Mouse (Mus musculus) brain, embryonic 14.5 days (tissue): ENCODE measurements at regions not wholly inside any gene's neighbourhood (a gene's known extent, or its start where the extent isn't known, plus 50 kb on each side); places are given as distances from the start of the nearest gene placed in this dataset.

Experiments
- CTCF ChIP-seq: fragments of 200-500 bp; IDR thresholded peaks from 2 replicates; pipeline ENCODE4 v1.5.1; 2012; ENCODE audit warnings: inconsistent platforms, mild to moderate bottlenecking, moderate library complexity, borderline replicate concordance; ENCODE audit not compliant: insufficient read depth, insufficient read length; ENCODE audit errors: extremely low read depth
- POLR2A ChIP-seq: fragments of 200-500 bp; IDR thresholded peaks from 2 replicates; pipeline ENCODE4 v1.6.1; 2012; ENCODE audit warnings: mild to moderate bottlenecking, inconsistent platforms, borderline replicate concordance; ENCODE audit not compliant: poor library complexity, insufficient read depth, insufficient read length, severe bottlenecking; ENCODE audit errors: extremely low read depth

DNA sequence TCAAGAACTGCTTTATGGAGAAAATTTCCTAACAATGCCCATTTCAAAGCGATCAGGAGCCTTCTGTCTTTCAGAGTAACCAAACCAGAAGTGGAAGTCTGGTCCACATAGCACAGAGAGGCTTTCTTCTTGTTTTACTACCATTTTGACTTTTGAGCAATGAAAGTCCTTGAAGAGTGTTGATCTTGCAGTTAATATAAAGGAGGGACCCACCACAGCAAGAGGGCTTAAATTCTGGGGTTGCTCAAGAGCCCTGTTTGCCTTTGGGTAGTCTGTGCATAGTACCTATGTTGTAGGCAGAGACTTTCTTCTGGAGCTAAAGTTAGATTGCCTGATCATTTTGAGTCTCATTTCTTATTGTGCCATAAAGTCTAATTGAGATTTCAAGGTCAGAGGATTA lies 251.7 kb upstream of the Tle4 start:
- TF ChIP-seq POLR2A = no peak
- TF ChIP-seq CTCF = no peak
